Mouse (Mus musculus): ENCODE results near the gene Nr1h3.

The Nr1h3 gene

GRCm38 (mm10) chr2:91183711-91184405 lies 18.8 kb downstream of the Nr1h3 start, which contains the start of gene Madd:
Gene Madd (minus strand): TSS chr2:91183837.
- peak in 1 of 2 experiments; percentile 26 for DNase-seq

- DNase-seq, result peak; percentile 98 to 99
Observed at GRCm38 (mm10) chr2:91183148-91183513, 19.5 kb downstream of the Nr1h3 start.

- peak; percentile 95 to 97 for DNase-seq
Observed at GRCm38 (mm10) chr2:91182405-91183147, 20.1 kb downstream of the Nr1h3 start.

- peak; percentile 62 to 69 for DNase-seq
Observed at GRCm38 (mm10) chr2:91182016-91182404, 20.6 kb downstream of the Nr1h3 start.

GRCm38 (mm10) chr2:91180706-91181105 lies 21.9 kb downstream of the Nr1h3 start:
- DNase-seq, result peak; percentile 71 to 73

GRCm38 (mm10) chr2:91179825-91180224 lies 22.8 kb downstream of the Nr1h3 start:
- no peak for DNase-seq

GRCm38 (mm10) chr2:91176234-91176633 lies 26.4 kb downstream of the Nr1h3 start:
- DNase-seq, result no peak

- DNase-seq, result no peak
Observed at GRCm38 (mm10) chr2:91175490-91175889, 27.1 kb downstream of the Nr1h3 start.

GRCm38 (mm10) chr2:91169587-91170322 lies 32.9 kb downstream of the Nr1h3 start:
- no peak for DNase-seq

GRCm38 (mm10) chr2:91167629-91168028 lies 35.0 kb downstream of the Nr1h3 start:
- no peak for DNase-seq

GRCm38 (mm10) chr2:91164991-91165390 lies 37.6 kb downstream of the Nr1h3 start:
- DNase-seq, result no peak

GRCm38 (mm10) chr2:91163532-91163931 lies 39.1 kb downstream of the Nr1h3 start:
- no peak for DNase-seq

GRCm38 (mm10) chr2:91162952-91163351 lies 39.7 kb downstream of the Nr1h3 start:
- no peak for DNase-seq

GRCm38 (mm10) chr2:91160591-91160990 lies 42.0 kb downstream of the Nr1h3 start:
- DNase-seq, result no peak

- no peak for DNase-seq
Observed at GRCm38 (mm10) chr2:91157002-91157752, 45.5 kb downstream of the Nr1h3 start.

- DNase-seq, result no peak
Observed at GRCm38 (mm10) chr2:91154091-91154490, 48.5 kb downstream of the Nr1h3 start.

GRCm38 (mm10) chr2:91152885-91153377 lies 49.7 kb downstream of the Nr1h3 start:
- no peak for DNase-seq

GRCm38 (mm10) chr2:91151331-91151730 lies 51.3 kb downstream of the Nr1h3 start:
- DNase-seq, result no peak

GRCm38 (mm10) chr2:91148101-91148500 lies 54.5 kb downstream of the Nr1h3 start:
- DNase-seq, result no peak

- DNase-seq, result no peak
Observed at GRCm38 (mm10) chr2:91143401-91143800, 59.2 kb downstream of the Nr1h3 start.

GRCm38 (mm10) chr2:91142920-91143319 lies 59.7 kb downstream of the Nr1h3 start:
- no peak for DNase-seq

- DNase-seq, result no peak
Observed at GRCm38 (mm10) chr2:91139764-91140163, 62.9 kb downstream of the Nr1h3 start.

GRCm38 (mm10) chr2:91139311-91139710 lies 63.3 kb downstream of the Nr1h3 start:
- no peak for DNase-seq

Data from cerebellum, postnatal 10 days (tissue).